Mouse (Mus musculus) liver, embryonic 15.5 days (tissue): Measurements from ENCODE around the gene Hadhb. TPM values are rescaled to one million over a fixed set of nuclear protein-coding genes. Genes with fewer than 3 reads are reported as not detected.

Source experiments
- ATAC-seq: fragments of 200-750 bp; cut with Nextera tagmentation; 2 replicates; pipeline ENCODE4 v1.8.0; 2017; ENCODE audit warnings: moderate number of reproducible peaks, mild to moderate bottlenecking, moderate library complexity; ENCODE audit not compliant: insufficient read depth
- H3K27ac ChIP-seq: fragments of 300-500 bp; sonication (generic); replicated peaks from 2 replicates; pipeline ENCODE4 v1.5.1; 2015; ENCODE audit warnings: mild to moderate bottlenecking, inconsistent platforms
- H3K27me3 ChIP-seq: fragments of 300-500 bp; sonication (generic); 2 replicates; pipeline ENCODE4 v1.6.1; 2015; ENCODE audit warnings: mild to moderate bottlenecking, inconsistent platforms
- H3K36me3 ChIP-seq: fragments of 300-500 bp; sonication (generic); replicated peaks from 2 replicates; pipeline ENCODE4 v1.6.1; 2015; ENCODE audit warnings: moderate library complexity, mild to moderate bottlenecking, inconsistent platforms
- H3K4me1 ChIP-seq: fragments of 300-500 bp; sonication (generic); replicated peaks from 2 replicates; pipeline ENCODE4 v1.6.1; 2015; ENCODE audit warnings: inconsistent platforms
- H3K4me2 ChIP-seq: fragments of 300-500 bp; sonication (generic); 2 replicates; pipeline ENCODE4 v1.6.1; 2015; ENCODE audit warnings: moderate library complexity, mild to moderate bottlenecking, inconsistent platforms
- H3K4me3 ChIP-seq: fragments of 300-500 bp; sonication (generic); replicated peaks from 2 replicates; pipeline ENCODE4 v1.5.1; 2015; ENCODE audit warnings: mild to moderate bottlenecking, inconsistent platforms
- H3K9ac ChIP-seq: fragments of 300-500 bp; sonication (generic); 2 replicates; pipeline ENCODE4 v1.6.1; 2015; ENCODE audit warnings: moderate library complexity, mild to moderate bottlenecking, inconsistent platforms
- H3K9me3 ChIP-seq: fragments of 300-500 bp; sonication (generic); replicated peaks from 2 replicates; pipeline ENCODE4 v1.6.1; 2016; ENCODE audit warnings: inconsistent platforms
- WGBS: fragments of 180-500 bp; shearing (Covaris S2); methylation state at CpG from one replicate; pipeline ENCODE4 v1.1.7; 2015; ENCODE audit warnings: mixed read lengths; ENCODE audit not compliant: insufficient replicate concordance; 5-methylcytosine and 5-hydroxymethylcytosine counted together
- polyA plus RNA-seq: library from polyadenylated mRNA; unstranded; fragments of >200 nt; fragmentation: Nextera tagmentation; extraction: Ambion mirVana; gene quantifications from 2 replicates; pipeline ENCODE4 v1.2.1, GENCODE M21; 2015

Hadhb gene
- polyA plus RNA-seq, 1 experiment from 2014 or later = 140 TPM

DNA sequence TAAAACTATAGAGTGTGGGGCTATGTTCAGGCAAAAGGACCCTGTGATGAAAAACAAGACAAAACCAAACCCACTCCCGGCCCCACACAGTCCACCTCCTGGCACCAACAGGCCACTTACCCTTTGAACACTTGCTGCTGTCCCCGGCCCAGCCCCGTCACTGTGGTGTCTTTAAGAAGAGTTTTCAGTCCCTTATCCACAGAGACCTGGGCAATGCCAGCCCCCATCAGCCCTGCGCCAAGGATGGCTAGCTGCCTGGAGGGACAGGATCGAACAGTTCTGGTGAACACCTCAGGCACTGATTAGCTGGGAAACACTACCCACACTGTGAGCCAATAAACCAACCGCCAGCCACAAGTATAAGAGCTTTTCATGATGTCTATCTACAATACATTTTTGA, 26.4 kb upstream of the Hadhb start:
- Histone ChIP-seq H3K4me1 (no peaks in the 10 kb centered on the region), H3K27ac (no peak overlapping the region), H3K4me3 (no peak overlapping the region), H3K4me2 (no peak overlapping the region), H3K9ac (no peak overlapping the region), H3K36me3 (peaks cover 89% of the 10 kb centered on the region), H3K27me3 (no peaks in the 10 kb centered on the region), H3K9me3 (no peaks in the 10 kb centered on the region)
- WGBS = 85% methylated on average over 6 of the region's 6 CpGs
- ATAC-seq = no peak

DNA sequence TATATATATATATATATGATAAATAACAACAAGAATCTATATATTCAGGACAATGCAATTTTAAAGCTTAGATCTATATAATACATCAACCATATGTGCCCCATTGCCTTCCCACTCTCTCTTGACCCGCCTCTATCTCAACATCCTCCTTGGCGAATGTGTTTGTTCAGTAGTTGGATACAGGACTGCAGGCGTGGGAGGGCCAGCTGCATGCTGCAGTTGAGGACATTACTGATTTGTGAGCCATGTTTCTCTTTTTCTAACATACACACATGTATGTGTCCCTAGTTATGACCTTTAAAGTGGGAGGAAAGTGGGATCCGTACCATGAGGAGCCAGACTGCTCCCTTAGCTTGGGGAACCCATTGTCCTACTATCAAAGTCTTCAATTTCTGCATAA, 23.8 kb upstream of the Hadhb start:
- Histone ChIP-seq H3K36me3 (peaks cover 87% of the 10 kb centered on the region), H3K4me3 (no peak overlapping the region), H3K27ac (no peak overlapping the region), H3K27me3 (no peaks in the 10 kb centered on the region), H3K4me1 (no peaks in the 10 kb centered on the region), H3K4me2 (no peak overlapping the region), H3K9ac (no peak overlapping the region), H3K9me3 (no peaks in the 10 kb centered on the region)
- WGBS = 78% methylated on average over 4 of the region's 4 CpGs
- no peak for ATAC-seq

DNA sequence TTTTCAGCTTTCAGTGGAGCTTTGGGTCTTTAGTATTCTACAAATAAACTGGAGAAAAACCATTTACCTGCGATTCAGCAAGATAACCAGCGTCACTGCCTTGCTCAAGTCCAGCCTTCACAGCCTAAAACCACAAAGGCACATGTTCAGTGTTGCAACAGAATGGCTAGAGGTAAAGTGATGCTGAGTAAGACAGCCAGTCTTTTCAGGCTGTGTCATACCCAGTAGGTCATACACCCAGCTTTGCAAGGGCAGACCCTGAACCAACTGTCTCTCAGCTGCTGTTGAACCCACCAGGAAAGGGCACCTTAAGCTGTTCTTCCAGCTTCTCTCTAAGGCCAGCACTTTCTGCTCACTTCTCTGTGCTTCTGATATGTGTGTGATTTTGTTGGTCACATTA, 22.9 kb upstream of the Hadhb start:
- Histone ChIP-seq H3K4me2 (no peak overlapping the region), H3K9me3 (no peaks in the 10 kb centered on the region), H3K27ac (no peak overlapping the region), H3K4me1 (no peaks in the 10 kb centered on the region), H3K4me3 (no peak overlapping the region), H3K36me3 (peaks cover 83% of the 10 kb centered on the region), H3K9ac (no peak overlapping the region), H3K27me3 (no peaks in the 10 kb centered on the region)
- 81% methylated on average over 2 of the region's 2 CpGs for WGBS
- no peak for ATAC-seq

DNA sequence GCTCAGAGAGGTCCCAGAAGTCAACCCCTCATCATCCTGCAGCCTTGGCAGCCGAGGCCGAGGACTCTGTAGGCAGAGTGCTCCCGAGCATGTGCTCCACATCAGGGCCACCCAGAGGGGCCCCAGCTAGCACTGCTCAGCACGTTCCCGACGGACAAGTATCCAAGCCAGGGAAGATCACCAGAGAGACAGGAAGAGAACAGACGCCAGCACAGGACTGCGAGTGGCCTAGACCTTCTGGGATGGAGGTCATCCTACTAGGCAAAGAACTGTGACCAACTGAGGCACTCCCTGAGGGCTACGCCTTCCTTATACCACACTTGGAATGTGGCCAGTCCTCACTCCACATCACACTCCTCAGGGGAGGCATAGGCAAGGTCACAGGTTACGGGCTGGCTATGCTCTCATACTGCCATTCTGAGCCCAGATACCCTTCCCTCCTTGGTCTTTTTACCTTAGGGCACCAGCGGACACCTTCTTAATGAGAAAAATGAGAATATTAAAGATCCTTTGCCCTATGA, 19.3 kb upstream of the Hadhb start:
- Histone ChIP-seq H3K27ac (no peak overlapping the region), H3K27me3 (no peaks in the 10 kb centered on the region), H3K9me3 (no peaks in the 10 kb centered on the region), H3K9ac (no peak overlapping the region), H3K4me1 (no peaks in the 10 kb centered on the region), H3K4me2 (no peak overlapping the region), H3K4me3 (no peak overlapping the region), H3K36me3 (peaks cover 85% of the 10 kb centered on the region)
- 86% methylated on average over 11 of the region's 11 CpGs for WGBS
- no peak for ATAC-seq

DNA sequence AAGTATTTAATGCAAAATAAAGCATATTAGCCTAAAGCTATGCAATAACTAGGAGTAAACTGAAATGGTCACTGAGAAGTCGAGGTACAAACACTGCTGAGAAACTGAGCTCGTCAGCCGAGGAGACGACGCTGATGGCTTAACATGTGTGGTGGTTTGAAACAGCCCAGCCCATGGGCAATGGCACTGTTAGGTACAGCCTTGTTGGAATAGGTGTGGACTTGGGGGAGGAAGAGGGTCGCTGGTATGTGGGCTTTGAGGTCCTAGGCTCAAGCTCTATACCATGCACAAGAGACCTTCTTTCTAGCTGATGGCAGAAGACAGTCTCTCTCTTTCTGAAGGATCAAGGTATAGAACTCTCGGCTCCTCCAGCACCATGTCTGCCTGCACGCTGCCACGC, 17.8 kb upstream of the Hadhb start:
- H3K9ac ChIP-seq = no peak overlapping the region
- H3K36me3 ChIP-seq = peaks cover 87% of the 10 kb centered on the region
- no peaks in the 10 kb centered on the region for H3K27me3 ChIP-seq
- H3K4me1 ChIP-seq = no peaks in the 10 kb centered on the region
- WGBS = 88% methylated on average over 9 of the region's 9 CpGs
- H3K4me3 ChIP-seq = no peak overlapping the region
- no peak overlapping the region for H3K27ac ChIP-seq
- H3K9me3 ChIP-seq = no peaks in the 10 kb centered on the region
- no peak overlapping the region for H3K4me2 ChIP-seq
- no peak for ATAC-seq

DNA sequence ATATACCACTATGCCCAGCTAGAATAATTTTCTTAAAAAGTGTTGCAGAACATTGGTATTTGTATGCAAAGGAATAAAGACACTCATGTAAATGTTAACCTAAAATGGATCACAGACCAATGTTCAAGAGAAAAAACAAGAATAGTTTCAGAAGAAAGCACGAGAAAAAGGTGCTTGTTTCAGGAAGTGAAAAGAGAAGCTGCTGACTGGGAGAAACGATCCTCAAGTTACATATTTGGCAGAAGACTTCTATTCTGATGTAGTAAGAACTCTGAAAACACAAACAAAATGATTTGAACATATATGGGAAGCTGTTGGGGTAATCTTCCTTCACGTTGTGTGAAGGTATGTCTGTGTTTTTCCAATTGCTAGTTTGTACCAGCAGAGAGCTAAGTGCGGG, 16.9 kb upstream of the Hadhb start:
- Histone ChIP-seq H3K4me2 (no peak overlapping the region), H3K9me3 (no peaks in the 10 kb centered on the region), H3K9ac (no peak overlapping the region), H3K4me3 (no peak overlapping the region), H3K27ac (no peak overlapping the region), H3K4me1 (no peaks in the 10 kb centered on the region), H3K27me3 (no peaks in the 10 kb centered on the region), H3K36me3 (peaks cover 88% of the 10 kb centered on the region)
- 76% methylated on average over 4 of the region's 4 CpGs for WGBS
- no peak for ATAC-seq

DNA sequence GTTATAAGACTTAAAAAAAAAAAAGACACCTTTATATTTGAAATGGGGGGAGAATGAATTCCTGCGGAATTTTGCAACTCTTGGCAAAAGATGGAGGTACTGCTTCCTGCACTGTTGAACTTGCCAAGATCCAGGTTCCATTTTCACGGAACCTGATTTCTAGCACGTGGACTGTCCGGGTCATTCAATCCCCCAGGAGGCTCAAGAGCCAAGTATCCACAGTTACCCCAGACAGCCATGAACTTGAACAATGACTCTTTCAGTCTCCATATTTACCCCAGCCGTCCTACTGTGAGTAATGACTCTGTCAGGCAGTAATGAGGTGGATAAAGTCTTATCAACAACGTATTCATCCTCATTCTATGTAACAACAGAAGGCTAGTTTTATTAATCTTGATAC, 8.5 kb upstream of the Hadhb start:
- WGBS = 80% methylated on average over 6 of the region's 6 CpGs
- no peaks in the 10 kb centered on the region for H3K27me3 ChIP-seq
- no peak overlapping the region for H3K4me2 ChIP-seq
- H3K4me3 ChIP-seq = no peak overlapping the region
- peaks cover 4% of the 10 kb centered on the region; the same call in 1 of the 2 replicates for H3K4me1 ChIP-seq
- peaks cover 64% of the 10 kb centered on the region for H3K36me3 ChIP-seq
- ATAC-seq = no peak
- H3K9me3 ChIP-seq = no peaks in the 10 kb centered on the region
- H3K27ac ChIP-seq = no peak overlapping the region
- no peak overlapping the region for H3K9ac ChIP-seq

DNA sequence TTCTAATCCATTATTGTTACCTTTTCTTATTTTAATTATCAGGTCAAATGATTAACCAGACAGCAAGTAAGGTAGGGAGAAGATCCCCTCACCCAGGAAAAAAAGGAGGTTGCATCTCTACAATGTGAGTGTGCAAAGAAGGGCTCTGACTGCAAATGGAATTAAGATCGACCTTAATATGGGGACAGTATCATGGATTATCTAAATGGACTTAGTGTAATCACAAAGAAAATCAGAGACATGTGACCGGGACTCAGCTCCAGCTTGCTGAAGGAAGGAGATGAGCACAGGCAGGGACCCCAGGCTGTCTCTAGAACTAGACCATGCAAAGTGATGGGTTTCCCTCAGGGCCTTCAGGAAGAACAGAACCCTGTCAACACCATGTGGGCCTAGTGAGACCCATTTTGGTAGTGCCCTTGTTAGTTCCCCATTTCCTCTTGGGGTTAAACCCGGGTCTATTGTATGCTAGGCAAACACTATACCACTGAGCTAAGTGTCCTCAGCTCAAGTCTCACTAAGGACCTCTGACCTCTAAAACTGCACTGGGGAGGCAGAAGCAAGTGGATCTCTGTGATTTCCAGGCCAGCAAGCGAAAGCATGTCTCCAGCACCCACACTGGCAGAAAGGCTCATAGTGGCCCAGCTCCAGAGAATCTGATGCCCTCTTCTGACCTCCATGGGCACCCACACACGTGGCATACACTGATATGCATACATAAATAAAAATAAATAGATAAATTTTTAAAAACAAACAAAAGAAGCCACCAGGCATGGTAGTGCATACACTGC, 6.7 kb upstream of the Hadhb start:
- no peak for ATAC-seq
- 74% methylated on average over 5 of the region's 5 CpGs for WGBS
- Histone ChIP-seq H3K27ac (no peak overlapping the region), H3K27me3 (no peaks in the 10 kb centered on the region), H3K36me3 (peaks cover 46% of the 10 kb centered on the region), H3K4me2 (no peak overlapping the region), H3K9me3 (no peaks in the 10 kb centered on the region), H3K4me1 (peaks cover 8% of the 10 kb centered on the region), H3K9ac (no peak overlapping the region), H3K4me3 (no peak overlapping the region)

DNA sequence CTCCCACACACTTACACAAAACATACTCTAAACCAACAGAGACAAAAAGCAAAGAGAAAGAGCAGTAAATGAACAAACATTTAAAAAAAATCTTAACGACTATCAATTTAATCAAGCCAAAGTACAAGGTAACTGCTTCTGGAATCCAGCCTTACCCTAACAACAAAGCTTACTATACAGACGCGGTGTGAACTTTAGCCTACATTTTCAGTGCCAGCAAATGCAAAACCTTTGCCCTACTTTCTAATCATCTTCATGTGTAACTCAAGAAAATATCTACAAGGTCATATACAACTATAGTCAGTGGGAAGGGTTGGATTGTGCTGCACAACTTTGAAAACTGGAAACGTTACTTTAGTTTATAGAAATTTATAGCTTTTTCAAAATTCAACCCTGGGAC, 3.0 kb upstream of the Hadhb start:
- 71% methylated on average over 4 of the region's 4 CpGs for WGBS
- Histone ChIP-seq H3K9me3 (no peaks in the 10 kb centered on the region), H3K27me3 (no peaks in the 10 kb centered on the region), H3K4me2 (0 out of 2 replicates have a peak overlapping the region, but pooled peaks have one; percentile 25), H3K4me3 (peak overlapping the region; percentile 1; the same call in 1 of the 2 replicates), H3K36me3 (peaks cover 14% of the 10 kb centered on the region), H3K9ac (no peak overlapping the region), H3K27ac (0 out of 2 replicates have a peak overlapping the region, but pooled peaks have one; percentile 11), H3K4me1 (peaks cover 26% of the 10 kb centered on the region)
- no peak for ATAC-seq

DNA sequence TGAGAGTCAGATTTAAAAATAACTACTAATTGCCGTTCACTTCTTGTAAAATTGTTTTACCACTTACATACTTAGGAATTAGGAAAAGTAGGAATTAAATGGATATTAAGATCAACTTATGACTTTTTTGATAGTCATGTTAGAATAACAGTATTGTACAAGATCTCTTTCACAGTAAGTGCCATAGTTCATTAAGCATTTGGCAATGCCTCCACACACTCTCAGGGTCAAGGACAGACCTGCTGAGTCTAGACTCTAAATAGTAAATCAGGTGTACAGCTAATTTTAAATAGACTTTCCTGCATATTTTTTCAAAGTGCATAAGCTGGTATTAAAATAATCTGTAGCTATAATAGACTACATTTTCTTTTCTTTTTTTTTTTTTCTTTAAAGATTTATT, 2.6 kb upstream of the Hadhb start:
- Histone ChIP-seq H3K27me3 (no peaks in the 10 kb centered on the region), H3K4me2 (no peak overlapping the region), H3K36me3 (0 out of 2 replicates have a peak, but pooled peaks cover 12% of the 10 kb centered on the region), H3K27ac (no peak overlapping the region), H3K4me1 (peaks cover 29% of the 10 kb centered on the region), H3K4me3 (no peak overlapping the region), H3K9ac (no peak overlapping the region), H3K9me3 (no peaks in the 10 kb centered on the region)
- no peak for ATAC-seq
- WGBS = 78% methylated on average over 1 of the region's 1 CpGs

DNA sequence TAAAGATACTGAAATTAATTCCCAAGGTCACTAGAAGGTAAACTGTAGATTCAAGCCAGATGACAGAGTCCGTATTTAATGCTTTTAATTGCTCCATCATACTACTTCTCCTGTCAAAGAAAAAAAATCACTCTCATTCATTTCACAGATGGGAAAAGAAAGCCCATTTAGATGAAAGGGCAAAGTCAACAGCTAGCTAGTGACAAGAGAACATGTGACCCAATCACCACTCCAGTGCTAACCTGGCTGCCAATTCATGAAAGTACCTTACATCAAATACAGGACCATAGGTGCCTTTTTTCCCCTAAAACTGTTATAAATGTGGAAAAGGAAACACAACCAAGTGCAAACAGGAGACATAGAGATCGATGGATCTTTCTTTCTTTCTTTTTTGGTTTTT, 1.8 kb upstream of the Hadhb start:
- Histone ChIP-seq H3K9ac (no peak overlapping the region), H3K4me3 (peak overlapping the region; percentile 99), H3K27ac (no peak overlapping the region), H3K4me2 (peak overlapping the region; percentile 76), H3K36me3 (0 out of 2 replicates have a peak, but pooled peaks cover 9% of the 10 kb centered on the region), H3K9me3 (no peaks in the 10 kb centered on the region), H3K4me1 (peaks cover 36% of the 10 kb centered on the region), H3K27me3 (no peaks in the 10 kb centered on the region)
- no peak for ATAC-seq
- WGBS = 72% methylated on average over 2 of the region's 2 CpGs
